Mouse (Mus musculus): ENCODE results near the gene Dek. TPM values are rescaled to one million over a fixed set of nuclear protein-coding genes. Genes with fewer than 3 reads are reported as not detected.
A peak's percentile ranks its signal among the peaks of the same experiment; 100 is the strongest.

Gene Dek
- polyA plus RNA-seq, 1 experiment: 48.6 TPM

DNA sequence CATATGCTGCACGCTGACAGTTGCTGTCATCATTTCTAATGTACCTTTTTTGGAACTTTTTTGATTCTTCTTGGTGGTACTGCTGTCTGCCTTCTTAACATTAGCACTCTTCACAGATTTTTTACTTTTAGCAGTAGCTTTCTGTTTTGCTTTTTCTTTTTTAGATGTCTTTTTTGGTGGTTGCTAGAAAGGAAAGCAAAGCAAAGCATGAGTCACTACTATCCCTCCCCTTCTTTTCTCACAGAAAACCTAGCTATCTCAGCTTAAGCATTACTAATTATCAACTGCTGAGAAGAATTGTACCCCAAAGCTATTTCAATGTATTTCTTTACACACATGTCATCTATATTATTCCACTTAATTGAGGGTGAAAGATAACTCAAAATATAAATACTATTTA is 17.6 kb downstream of the Dek start:
- no peak for DNase-seq
- Histone ChIP-seq H3K27ac (ENCODE audit: insufficient read depth, low read length) (no peak overlapping the region), H3K27me3 (ENCODE audit: control insufficient read depth, insufficient read depth, low read length) (no peaks in the 10 kb centered on the region), H3K4me1 (ENCODE audit: control insufficient read depth, insufficient read depth, low read length) (no peaks in the 10 kb centered on the region), H3K4me3 (replicated peaks; ENCODE audit: insufficient read depth, low read depth, low read length) (no peak overlapping the region)
- 89% methylated on average over 1 of the region's 1 CpGs for WGBS
- TF ChIP-seq POLR2A (IDR thresholded peaks at IDR 0.05; ENCODE audit: borderline replicate concordance, insufficient read depth, low read length) (no peak), CTCF (IDR thresholded peaks at IDR 0.05; ENCODE audit: borderline replicate concordance, insufficient read depth, low read depth, low read length) (no peak)

DNA sequence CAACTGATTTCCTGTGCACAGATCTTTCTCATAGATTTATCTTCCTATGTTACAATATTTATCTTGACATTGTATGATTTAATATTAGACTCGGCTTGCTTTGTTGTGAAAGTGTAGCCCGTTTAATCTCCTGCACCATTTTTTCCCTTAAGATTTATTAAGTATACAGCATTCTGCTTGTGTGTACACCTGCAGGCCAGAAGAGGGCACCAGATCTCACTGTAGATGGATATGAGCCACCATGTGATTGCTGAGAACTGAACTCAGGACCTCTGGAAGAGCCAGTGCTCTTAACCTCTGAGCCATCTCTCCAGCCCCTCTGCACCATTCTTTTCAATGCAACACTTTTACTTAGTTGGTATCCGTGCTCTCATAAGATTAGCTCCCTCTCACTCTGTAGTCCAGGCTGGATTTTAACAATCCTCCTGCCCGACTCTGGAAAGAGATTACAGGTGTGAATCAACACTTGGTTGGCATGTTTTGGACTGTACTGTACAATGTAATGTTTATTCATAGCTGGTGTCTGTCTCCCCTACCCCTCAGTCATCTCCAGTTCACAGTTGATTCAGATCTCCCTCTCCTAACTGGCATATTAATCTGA is 25.0 kb downstream of the Dek start:
- no peak overlapping the region for H3K4me3 ChIP-seq (replicated peaks; ENCODE audit: insufficient read depth, low read depth, low read length)
- no peaks in the 10 kb centered on the region for H3K27me3 ChIP-seq (ENCODE audit: control insufficient read depth, insufficient read depth, low read length)
- DNase-seq: no peak
- TF ChIP-seq POLR2A (IDR thresholded peaks at IDR 0.05; ENCODE audit: borderline replicate concordance, insufficient read depth, low read length): no peak
- peak; percentile 28; the same call in 1 of the 2 replicates for TF ChIP-seq CTCF (IDR thresholded peaks at IDR 0.05; ENCODE audit: borderline replicate concordance, insufficient read depth, low read depth, low read length)
- WGBS: 85% methylated on average over 4 of the region's 4 CpGs
- no peaks in the 10 kb centered on the region for H3K4me1 ChIP-seq (ENCODE audit: control insufficient read depth, insufficient read depth, low read length)
- no peak overlapping the region for H3K27ac ChIP-seq (ENCODE audit: insufficient read depth, low read length)

DNA sequence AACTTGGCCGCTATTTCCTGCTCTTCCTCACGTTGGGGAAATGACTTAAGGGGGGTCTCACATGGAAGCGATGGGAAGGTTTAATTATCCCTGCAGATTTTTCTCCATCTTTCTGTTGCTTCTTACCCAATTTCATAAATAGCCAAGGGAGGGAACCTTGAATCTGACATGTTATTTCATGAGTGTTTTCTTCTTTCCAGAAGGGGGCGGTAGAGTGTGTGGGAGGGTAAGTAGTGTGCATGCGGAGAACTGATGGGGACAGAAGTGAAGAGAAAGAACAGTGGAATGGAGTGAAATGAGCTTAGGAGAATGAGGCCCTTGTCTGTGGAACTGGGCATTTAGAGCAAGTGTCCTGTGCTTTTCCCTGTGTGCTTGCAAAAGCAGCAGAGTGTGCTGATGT is 27.2 kb downstream of the Dek start:
- Histone ChIP-seq H3K4me1 (ENCODE audit: control insufficient read depth, insufficient read depth, low read length) (no peaks in the 10 kb centered on the region), H3K4me3 (replicated peaks; ENCODE audit: insufficient read depth, low read depth, low read length) (no peak overlapping the region), H3K27ac (ENCODE audit: insufficient read depth, low read length) (no peak overlapping the region), H3K27me3 (ENCODE audit: control insufficient read depth, insufficient read depth, low read length) (no peaks in the 10 kb centered on the region)
- no peak for TF ChIP-seq POLR2A (IDR thresholded peaks at IDR 0.05; ENCODE audit: borderline replicate concordance, insufficient read depth, low read length)
- TF ChIP-seq CTCF (IDR thresholded peaks at IDR 0.05; ENCODE audit: borderline replicate concordance, insufficient read depth, low read depth, low read length): no peak
- no peak for DNase-seq
- WGBS: 66% methylated on average over 5 of the region's 5 CpGs

DNA sequence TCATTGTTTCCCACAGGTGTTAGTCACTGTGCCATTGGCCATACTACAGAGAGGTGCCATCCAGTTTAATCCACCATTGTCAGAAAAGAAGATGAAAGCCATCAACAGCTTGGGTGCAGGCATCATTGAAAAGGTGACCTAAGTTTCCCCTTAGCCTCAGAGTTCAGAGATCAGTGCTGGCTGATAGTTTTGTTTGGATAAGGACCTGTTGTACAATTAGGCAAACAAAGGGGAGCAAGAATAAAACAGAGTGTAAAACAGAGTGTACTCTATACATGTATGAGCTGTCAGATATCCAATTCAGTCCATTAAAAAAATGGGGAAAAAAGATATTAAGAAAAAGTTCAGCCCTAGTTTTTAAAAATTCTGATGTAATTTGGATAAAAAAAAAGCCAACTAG is 28.6 kb downstream of the Dek start:
- no peaks in the 10 kb centered on the region for H3K27me3 ChIP-seq (ENCODE audit: control insufficient read depth, insufficient read depth, low read length)
- no peak overlapping the region for H3K4me3 ChIP-seq (replicated peaks; ENCODE audit: insufficient read depth, low read depth, low read length)
- no peak for DNase-seq
- no peak for TF ChIP-seq POLR2A (IDR thresholded peaks at IDR 0.05; ENCODE audit: borderline replicate concordance, insufficient read depth, low read length)
- H3K4me1 ChIP-seq (ENCODE audit: control insufficient read depth, insufficient read depth, low read length): no peaks in the 10 kb centered on the region
- no peak overlapping the region for H3K27ac ChIP-seq (ENCODE audit: insufficient read depth, low read length)

DNA sequence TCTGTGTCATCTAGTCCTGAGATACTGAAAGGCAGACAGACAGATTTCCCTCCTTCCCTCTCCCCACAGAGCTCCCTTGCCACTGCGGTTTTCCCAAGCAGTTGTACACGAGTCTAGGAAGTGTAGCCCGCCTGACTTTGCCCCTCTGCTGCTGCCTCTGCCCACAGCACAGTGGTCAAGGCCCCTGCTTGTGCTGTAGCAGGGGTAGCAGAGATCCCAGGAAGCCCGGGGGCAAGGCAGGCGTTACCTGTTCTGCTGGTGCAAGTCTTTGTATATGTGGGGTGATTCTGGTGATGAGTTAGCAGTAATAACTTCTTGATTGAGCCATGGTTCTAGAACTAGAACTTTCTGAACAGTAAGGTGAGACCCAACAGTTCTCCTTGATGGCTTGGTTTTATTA is 29.8 kb downstream of the Dek start:
- Histone ChIP-seq H3K27ac (ENCODE audit: insufficient read depth, low read length) (no peak overlapping the region), H3K27me3 (ENCODE audit: control insufficient read depth, insufficient read depth, low read length) (no peaks in the 10 kb centered on the region), H3K4me1 (ENCODE audit: control insufficient read depth, insufficient read depth, low read length) (no peaks in the 10 kb centered on the region), H3K4me3 (replicated peaks; ENCODE audit: insufficient read depth, low read depth, low read length) (no peak overlapping the region)
- TF ChIP-seq CTCF (IDR thresholded peaks at IDR 0.05; ENCODE audit: borderline replicate concordance, insufficient read depth, low read depth, low read length) (no peak), POLR2A (IDR thresholded peaks at IDR 0.05; ENCODE audit: borderline replicate concordance, insufficient read depth, low read length) (no peak)
- DNase-seq: no peak
- 81% methylated on average over 5 of the region's 5 CpGs for WGBS

DNA sequence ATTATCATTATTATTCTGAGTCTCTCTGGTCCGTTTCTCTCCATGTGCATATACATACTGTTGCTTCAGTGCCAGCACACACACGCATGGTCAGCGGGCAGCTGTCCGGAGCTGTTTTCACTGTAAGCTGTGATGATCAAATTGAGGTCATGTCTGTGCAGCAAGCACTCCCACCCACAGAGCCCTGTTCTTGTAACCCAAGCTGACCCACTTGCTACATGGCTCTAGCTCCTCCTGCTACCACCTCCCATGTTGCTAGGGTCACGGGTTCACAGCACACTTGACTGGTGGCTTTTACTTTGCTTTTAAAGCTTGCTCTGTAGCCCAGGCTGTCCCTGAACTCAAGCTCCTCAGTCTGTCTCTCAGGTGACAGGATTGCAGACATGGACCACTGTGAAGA is 33.5 kb downstream of the Dek start:
- 82% methylated on average over 5 of the region's 5 CpGs for WGBS
- Histone ChIP-seq H3K27ac (ENCODE audit: insufficient read depth, low read length) (no peak overlapping the region), H3K27me3 (ENCODE audit: control insufficient read depth, insufficient read depth, low read length) (no peaks in the 10 kb centered on the region), H3K4me1 (ENCODE audit: control insufficient read depth, insufficient read depth, low read length) (no peaks in the 10 kb centered on the region), H3K4me3 (replicated peaks; ENCODE audit: insufficient read depth, low read depth, low read length) (no peak overlapping the region)
- TF ChIP-seq POLR2A (IDR thresholded peaks at IDR 0.05; ENCODE audit: borderline replicate concordance, insufficient read depth, low read length) (no peak), CTCF (IDR thresholded peaks at IDR 0.05; ENCODE audit: borderline replicate concordance, insufficient read depth, low read depth, low read length) (no peak)
- DNase-seq: no peak

DNA sequence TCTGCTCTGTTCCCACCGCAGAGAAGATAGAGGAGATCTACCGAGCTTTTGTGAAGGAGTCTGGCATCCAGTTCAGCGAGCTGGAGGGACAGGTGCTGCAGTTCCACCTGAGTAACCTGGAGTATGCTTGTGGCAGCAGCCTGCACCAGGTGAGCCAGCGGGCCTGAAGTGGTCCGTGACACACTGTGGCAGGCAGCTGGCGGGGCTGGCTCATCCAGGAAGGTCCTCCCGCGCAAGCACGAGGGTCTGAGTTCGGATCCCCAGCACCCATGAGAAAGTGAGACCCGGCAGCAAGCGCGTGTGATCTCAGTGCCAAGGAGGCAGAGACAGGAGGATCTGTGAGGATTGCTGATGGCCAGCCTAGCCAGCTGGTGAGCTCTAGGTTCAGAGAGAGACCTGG is 34.1 kb downstream of the Dek start:
- Histone ChIP-seq H3K4me3 (replicated peaks; ENCODE audit: insufficient read depth, low read depth, low read length) (no peak overlapping the region), H3K27ac (ENCODE audit: insufficient read depth, low read length) (no peak overlapping the region), H3K27me3 (ENCODE audit: control insufficient read depth, insufficient read depth, low read length) (no peaks in the 10 kb centered on the region), H3K4me1 (ENCODE audit: control insufficient read depth, insufficient read depth, low read length) (no peaks in the 10 kb centered on the region)
- DNase-seq: no peak
- TF ChIP-seq CTCF (IDR thresholded peaks at IDR 0.05; ENCODE audit: borderline replicate concordance, insufficient read depth, low read depth, low read length): no peak
- no peak for TF ChIP-seq POLR2A (IDR thresholded peaks at IDR 0.05; ENCODE audit: borderline replicate concordance, insufficient read depth, low read length)
- WGBS: 88% methylated on average over 13 of the region's 13 CpGs

DNA sequence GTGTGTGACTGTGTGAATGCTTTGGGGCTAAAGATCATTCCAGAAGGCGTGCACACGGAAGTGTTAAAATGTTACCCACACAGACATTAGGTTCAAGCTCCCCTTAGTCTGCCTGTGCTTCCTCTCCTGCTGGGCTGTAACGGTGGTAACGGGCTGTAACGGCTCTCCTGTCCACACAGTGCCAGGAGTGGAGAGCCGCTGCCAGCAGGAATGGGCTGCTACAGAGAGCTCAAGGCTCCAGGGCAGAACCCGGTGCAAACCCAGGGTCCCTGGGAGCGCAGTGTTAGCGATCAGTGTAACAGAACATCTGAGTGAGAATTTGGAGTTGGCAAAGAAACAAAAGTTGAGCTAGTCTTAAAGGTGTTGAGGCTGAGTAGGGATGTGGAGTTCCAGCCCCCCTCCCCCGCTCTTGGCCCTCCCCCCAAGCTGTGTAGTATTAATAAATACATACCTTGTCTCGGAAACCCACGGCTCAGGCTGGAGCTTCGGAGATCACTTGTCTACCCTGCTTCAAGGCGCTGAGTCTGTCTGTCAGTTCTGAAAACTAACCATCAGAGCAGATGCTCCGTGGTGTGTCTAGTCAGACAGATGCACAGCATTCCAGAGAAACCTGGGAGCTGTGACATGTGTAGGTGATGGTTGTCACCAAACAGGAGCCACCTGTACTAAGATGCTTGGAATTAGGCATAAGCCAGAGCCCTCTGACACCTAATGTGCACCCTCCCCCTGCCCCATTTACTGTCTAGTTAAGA is 35.5 kb downstream of the Dek start:
- WGBS: 59% methylated on average over 15 of the region's 15 CpGs
- no peak for DNase-seq
- Histone ChIP-seq H3K4me1 (ENCODE audit: control insufficient read depth, insufficient read depth, low read length) (no peaks in the 10 kb centered on the region), H3K27me3 (ENCODE audit: control insufficient read depth, insufficient read depth, low read length) (no peaks in the 10 kb centered on the region), H3K4me3 (replicated peaks; ENCODE audit: insufficient read depth, low read depth, low read length) (no peak overlapping the region), H3K27ac (ENCODE audit: insufficient read depth, low read length) (no peak overlapping the region)
- TF ChIP-seq CTCF (IDR thresholded peaks at IDR 0.05; ENCODE audit: borderline replicate concordance, insufficient read depth, low read depth, low read length): no peak
- TF ChIP-seq POLR2A (IDR thresholded peaks at IDR 0.05; ENCODE audit: borderline replicate concordance, insufficient read depth, low read length): no peak
